Mouse (Mus musculus): Measurements from ENCODE around the gene Limd1.

DNA sequence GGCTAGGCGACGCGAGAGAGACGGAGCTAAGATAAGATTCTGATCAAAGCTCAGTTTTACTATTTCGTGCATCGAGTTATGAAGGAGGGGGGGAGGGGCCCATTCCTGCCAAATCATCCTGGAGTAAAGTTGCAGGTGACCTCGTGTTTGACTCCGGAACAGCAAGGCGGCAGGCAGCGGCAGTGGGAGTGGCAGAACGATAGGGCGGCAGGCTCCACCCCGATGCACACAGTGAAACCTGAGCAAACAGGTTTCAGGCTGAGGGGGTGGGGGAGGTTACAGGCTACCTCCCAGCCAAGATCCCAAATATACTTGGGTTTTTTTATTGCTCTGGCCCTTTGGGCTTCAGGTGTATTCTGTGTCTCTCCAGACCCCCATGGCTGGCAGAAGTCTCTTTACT lies 18.2 kb downstream of the Limd1 start:
- TF ChIP-seq POLR2A (IDR thresholded peaks at IDR 0.05; ENCODE audit: borderline replicate concordance, extremely low read depth, insufficient read depth, insufficient read length, poor library complexity, severe bottlenecking), result no peak
- TF ChIP-seq CTCF (IDR thresholded peaks at IDR 0.05; ENCODE audit: borderline replicate concordance, extremely low read depth, insufficient read depth, insufficient read length), result no peak

Data from brain, embryonic 14.5 days (tissue).